Mouse (Mus musculus) C3H10T1/2 (cell line): ENCODE data around the gene Hnrnpa3. TPM values are rescaled to one million over a fixed set of nuclear protein-coding genes. Genes with fewer than 3 reads are reported as not detected.

ENCODE experiments used
- polyA plus RNA-seq, 2 experiments: library from polyadenylated mRNA; unstranded; fragments of >200 nt; fragmentation: generic; extraction: Trizol; gene quantifications; one replicate each; pipeline ENCODE4 v1.2.1; 2012; ENCODE audit warnings: missing spikeins in 2 of 2

Gene Hnrnpa3
- polyA plus RNA-seq, result 100 to 1,000 TPM in 1 of 2 experiments, 10 to 100 TPM in 1; 40.4 to 131 TPM

GRCm38 (mm10) chr2:75658727-75659628 lies at the start of gene Hnrnpa3:
Hnrnpa3 (plus strand) TSS chr2:75659261.

GRCm38 (mm10) chr2:75704234-75705161 lies 45.4 kb downstream of the Hnrnpa3 start, which contains the start of gene Nfe2l2:
Nfe2l2 (minus strand) TSS chr2:75704641.

Other genes with a start within 250 kb of the Hnrnpa3 start
- 10 to 100 TPM in 1 of 2 experiments, 1 to 10 TPM in 1; 8.4 to 66.1 TPM for gene Nfe2l2, start 45.4 kb downstream of the Hnrnpa3 start, polyA plus RNA-seq
- gene Agps, start 172.9 kb downstream of the Hnrnpa3 start, polyA plus RNA-seq, result 1 to 10 TPM in 1 of 2 experiments, under 1 TPM in 1; 0.80 to 4.8 TPM